Mouse (Mus musculus): ENCODE data around the gene Trex1.
A peak's percentile ranks its signal among the peaks of the same experiment; 100 is the strongest.

Gene Trex1

DNA sequence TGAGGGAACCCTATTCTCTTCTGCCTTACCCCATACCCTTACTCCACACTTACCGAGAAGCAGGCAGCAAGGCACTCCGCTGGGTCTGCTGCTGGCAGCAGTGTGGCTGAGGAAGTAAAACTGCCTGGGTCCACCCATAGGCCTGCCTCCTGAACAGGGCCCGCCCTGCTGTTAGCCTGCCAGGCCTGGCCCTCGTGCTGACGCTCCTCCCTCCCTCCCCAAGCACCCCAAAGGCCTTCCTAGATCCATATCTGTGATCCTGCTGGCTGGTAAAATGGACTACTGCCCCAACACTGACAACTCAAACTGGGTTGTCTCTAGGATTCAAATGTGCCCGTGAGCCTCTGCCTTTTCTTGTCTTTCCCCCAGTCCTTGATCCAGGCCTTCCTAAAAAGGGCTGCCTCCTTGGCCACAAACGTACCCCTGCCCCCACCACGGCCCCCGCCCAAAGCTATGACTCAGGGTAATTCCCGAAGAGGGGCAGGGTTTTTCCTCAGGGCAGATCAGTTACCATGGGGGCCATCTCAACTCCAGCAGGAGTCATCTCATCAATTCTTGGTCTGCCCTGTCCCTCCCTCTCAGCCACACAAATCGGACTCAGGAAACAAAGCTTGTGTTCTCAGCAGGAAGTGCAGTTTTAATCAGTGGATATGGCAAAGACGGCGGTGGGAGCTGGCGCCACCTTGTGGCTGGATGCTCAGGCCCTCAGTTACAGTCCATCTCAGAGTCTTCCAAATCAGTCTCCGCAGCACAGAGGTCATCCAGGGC lies at the start of gene Trex1:
Gene Trex1, minus strand, starts transcription at position 599 of the 768 bp plus-strand sequence.
- DNase-seq, result peak; percentile 96

GRCm38 (mm10) chr9:109107341-109107740 lies 47.8 kb upstream of the Trex1 start:
- DNase-seq, result no peak

- no peak for DNase-seq
Observed at GRCm38 (mm10) chr9:109105648-109106047, 46.1 kb upstream of the Trex1 start.

- DNase-seq, result peak; percentile 58
Observed at GRCm38 (mm10) chr9:109105011-109105410, 45.5 kb upstream of the Trex1 start.

DNA sequence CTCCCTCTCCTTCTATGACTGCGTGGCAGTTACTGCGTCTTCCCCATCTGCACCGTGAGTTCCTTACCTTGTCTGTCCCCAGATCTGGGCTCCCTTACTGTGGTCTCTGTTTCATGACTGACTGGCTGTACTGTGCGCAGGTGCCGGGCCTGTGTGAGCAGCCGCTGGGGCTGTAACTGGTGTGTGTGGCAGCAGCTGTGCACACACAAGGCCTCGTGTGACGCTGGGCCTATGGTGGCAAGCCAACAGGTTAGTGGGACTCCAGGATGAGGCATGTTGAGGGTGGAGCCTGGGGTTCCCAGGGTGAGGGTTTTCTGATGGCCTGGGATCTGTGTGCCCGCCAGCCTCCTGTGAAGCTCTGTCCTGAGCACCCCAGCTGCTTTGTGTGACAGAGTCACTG lies 44.5 kb upstream of the Trex1 start:
- no peak for DNase-seq

GRCm38 (mm10) chr9:109103250-109103649 lies 43.7 kb upstream of the Trex1 start:
- DNase-seq, result peak; percentile 47

GRCm38 (mm10) chr9:109102541-109102940 lies 43.0 kb upstream of the Trex1 start:
- no peak for DNase-seq

- no peak for DNase-seq
Observed at GRCm38 (mm10) chr9:109101933-109102445, 42.5 kb upstream of the Trex1 start.

DNA sequence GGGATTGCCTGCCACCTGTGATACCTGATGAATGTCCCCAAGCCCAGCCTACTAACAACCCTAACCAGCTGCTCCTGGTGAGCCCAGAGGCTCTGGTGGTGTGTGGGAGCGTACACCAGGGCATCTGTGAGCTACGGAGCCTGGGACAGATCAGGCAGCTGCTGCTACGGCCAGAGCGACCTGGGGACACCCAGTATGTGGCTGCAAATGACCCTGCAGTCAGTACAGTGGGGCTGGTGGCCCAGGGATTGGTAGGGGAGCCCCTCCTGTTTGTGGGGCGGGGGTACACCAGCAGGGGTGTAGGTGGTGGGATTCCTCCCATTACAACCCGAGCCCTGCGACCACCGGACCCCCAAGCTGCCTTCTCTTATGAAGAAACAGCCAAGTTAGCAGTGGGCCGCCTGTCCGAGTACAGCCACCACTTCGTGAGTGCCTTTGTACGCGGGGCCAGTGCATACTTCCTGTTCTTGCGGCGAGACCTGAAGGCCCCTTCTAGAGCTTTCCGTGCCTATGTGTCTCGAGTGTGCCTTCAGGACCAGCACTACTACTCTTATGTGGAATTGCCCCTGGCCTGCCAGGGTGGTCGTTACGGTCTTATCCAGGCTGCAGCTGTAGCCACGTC lies 40.9 kb upstream of the Trex1 start:
- DNase-seq, result no peak

- peak; percentile 85 for DNase-seq
Observed at GRCm38 (mm10) chr9:109098969-109099368, 39.4 kb upstream of the Trex1 start.

GRCm38 (mm10) chr9:109098366-109098765 lies 38.8 kb upstream of the Trex1 start:
- DNase-seq, result no peak

- no peak for DNase-seq
Observed at GRCm38 (mm10) chr9:109097831-109098230, 38.3 kb upstream of the Trex1 start.

- DNase-seq, result peak; percentile 68
Observed at GRCm38 (mm10) chr9:109097291-109097690, 37.8 kb upstream of the Trex1 start.

DNA sequence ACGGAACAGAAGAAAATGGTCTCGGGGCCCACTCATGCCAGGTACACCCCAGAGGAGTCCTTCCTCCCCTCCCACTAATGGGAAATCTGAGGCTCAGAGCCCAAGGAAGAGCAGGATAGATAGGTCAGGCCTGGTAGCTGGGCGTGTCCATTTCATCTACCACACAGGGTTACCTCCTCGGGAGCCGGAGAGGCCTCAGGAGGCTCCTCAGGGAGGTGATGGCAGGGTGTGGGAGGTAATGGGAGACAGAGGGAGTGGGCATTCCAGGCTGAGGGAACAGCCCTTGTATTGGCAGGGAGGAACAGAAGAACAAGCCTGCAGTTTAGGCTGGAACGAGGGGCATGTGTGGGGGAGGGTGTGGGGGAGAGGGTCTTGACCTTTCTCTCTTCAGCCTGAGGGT lies 37.3 kb upstream of the Trex1 start:
- no peak for DNase-seq

DNA sequence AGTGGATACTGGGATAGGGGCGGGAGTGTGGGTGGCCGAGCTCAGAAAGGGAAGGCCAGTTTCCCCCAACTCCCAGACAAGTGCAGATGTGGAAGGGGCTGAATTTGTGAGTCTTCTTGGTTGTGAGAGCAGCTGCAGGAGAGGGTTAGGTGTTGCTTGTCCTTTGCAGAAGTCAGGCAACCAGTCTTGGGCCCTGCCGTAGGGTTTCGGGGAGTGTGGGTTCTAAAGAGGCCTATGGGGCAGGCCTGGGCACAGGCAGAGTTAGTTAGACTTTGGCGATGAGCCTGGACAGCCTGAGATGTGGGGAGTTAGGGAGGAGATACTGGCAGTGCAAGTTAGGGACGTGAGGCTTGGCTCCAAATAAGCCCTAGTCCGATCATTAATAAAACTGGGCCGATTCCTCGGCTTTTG lies 36.7 kb upstream of the Trex1 start:
- no peak for DNase-seq

GRCm38 (mm10) chr9:109095137-109095982 lies 35.8 kb upstream of the Trex1 start, which contains the start of gene Plxnb1:
TSS of gene Plxnb1 (plus strand) at chr9:109095389.
- peak; percentile 69 for DNase-seq

- peak; percentile 85 for DNase-seq
Observed at GRCm38 (mm10) chr9:109094553-109095136, 35.1 kb upstream of the Trex1 start.

- peak; percentile 80 for DNase-seq
Observed at GRCm38 (mm10) chr9:109093786-109094552, 34.4 kb upstream of the Trex1 start.

GRCm38 (mm10) chr9:109092799-109093198 lies 33.3 kb upstream of the Trex1 start:
- no peak for DNase-seq

DNA sequence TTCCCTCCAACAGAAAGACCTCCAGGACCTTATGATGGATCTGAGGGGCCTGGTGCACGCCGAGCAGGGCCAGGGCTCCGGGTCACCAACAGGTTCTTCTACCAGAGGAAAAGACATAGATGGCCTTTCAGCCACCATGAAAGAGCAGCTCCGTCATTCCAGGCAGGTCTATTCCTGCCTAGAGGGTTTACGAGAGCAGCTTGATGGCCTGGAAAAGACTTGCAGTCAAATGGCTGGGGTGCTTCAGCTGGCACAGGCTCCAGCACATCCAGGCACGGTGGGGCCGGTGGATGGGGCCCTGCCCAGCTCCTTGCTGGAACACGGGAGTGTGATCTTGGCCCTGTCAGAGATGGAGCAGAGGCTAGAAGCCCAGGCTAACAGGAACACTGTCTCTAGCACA lies 32.3 kb upstream of the Trex1 start:
- no peak for DNase-seq

DNA sequence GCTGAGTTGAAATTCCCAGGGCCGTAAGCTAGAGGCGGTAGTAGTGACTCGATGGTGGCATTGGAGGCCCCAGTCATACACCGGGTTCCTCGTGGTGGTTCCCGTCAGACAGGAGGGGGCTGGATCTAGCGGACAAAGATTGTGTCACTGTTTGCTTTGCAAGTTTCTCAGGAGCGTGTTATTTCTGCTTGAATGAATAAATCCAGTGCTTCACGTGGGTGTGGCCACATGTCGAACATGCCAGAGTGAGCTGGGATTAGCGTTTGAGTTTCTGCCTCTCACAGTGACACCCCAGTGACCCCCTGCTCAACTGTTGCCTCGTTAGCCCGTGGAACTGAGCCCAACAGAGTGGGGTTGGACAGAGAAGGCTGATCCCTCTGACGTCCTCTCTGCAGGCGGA lies 30.9 kb upstream of the Trex1 start:
- peak; percentile 67 for DNase-seq

GRCm38 (mm10) chr9:109087987-109088386 lies 28.5 kb upstream of the Trex1 start:
- peak; percentile 54 for DNase-seq

Measured in lung, postnatal 36 days (tissue).